Mouse (Mus musculus): ENCODE data around the gene Rbm33. TPM values are rescaled to one million over a fixed set of nuclear protein-coding genes. Genes with fewer than 3 reads are reported as not detected.

Gene Rbm33
- polyA plus RNA-seq, 1 experiment from 2014 or later: 6.4 TPM

DNA sequence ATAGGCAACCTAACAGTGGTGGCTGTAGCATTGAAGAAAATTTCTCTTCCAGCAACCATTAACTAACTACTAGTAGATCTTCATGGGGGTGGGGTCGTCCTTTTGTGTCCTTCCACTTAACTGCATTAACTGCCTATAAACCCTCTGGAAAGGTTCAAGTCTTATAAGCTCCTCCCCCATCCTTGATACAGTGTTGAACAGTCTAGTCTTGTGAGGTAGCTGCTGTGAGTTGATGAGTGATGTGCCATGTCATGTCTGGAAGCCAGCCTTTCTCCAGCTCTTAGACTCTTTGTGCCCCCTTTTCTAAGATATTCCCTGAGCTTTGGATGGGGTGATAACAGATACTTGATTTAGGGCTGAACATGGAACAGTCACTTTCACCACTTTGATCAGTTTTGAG lies 7.5 kb downstream of the Rbm33 start:
- H3K27me3 ChIP-seq: no peaks in the 10 kb centered on the region
- no peaks in the 10 kb centered on the region for H3K9me3 ChIP-seq (replicated peaks)
- no peak overlapping the region for H3K4me3 ChIP-seq (replicated peaks)
- no peak for ATAC-seq (ENCODE audit: insufficient read depth)
- peaks cover 51% of the 10 kb centered on the region for H3K4me1 ChIP-seq (replicated peaks)
- no peak overlapping the region for H3K27ac ChIP-seq (replicated peaks)
- H3K4me2 ChIP-seq: no peak overlapping the region
- WGBS (ENCODE audit: insufficient replicate concordance): 48% methylated on average over 1 of the region's 1 CpGs
- H3K9ac ChIP-seq: no peak overlapping the region
- peaks cover 3% of the 10 kb centered on the region; the same call in 1 of the 2 replicates for H3K36me3 ChIP-seq (replicated peaks)

DNA sequence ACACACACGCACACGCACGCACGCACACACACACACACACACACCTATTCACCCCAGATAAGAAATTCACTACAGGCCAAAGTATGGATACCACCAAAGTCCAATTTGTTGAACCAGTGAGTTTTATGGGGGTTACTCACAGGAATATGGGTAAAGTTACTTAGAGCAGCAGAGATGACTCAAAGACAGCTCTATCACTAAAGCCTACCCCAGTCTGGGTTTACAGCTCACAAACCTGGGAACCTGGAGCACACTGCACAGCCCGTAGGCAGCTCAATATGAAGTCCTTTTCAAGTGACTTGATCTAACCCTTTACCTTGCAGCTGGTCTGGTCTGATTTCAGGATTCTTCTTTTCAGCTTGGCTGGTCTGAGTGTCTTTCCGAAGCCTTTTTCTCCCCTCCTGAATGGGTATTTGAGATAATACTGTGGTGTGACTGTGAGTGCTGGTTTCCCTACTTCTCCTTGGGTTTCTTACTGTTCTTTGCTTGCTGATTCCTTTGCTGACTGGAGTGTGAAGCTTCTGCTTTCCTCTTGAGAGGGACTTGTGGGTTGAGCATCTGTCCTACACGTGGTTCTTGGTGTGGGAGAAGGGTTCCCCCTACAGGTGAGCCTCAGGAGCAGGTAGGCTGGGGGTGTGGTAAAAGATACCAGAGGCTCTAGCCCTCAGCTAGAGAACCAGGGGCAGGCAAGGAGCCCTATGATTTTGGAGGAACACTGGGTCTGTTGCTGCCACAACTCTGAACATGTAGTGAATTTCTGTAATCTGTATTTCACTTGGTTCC lies 12.3 kb downstream of the Rbm33 start:
- Histone ChIP-seq H3K9me3 (replicated peaks) (no peaks in the 10 kb centered on the region), H3K36me3 (replicated peaks) (peaks cover 33% of the 10 kb centered on the region), H3K4me2 (no peak overlapping the region), H3K9ac (no peak overlapping the region), H3K4me3 (replicated peaks) (no peak overlapping the region), H3K27me3 (no peaks in the 10 kb centered on the region), H3K4me1 (replicated peaks) (peaks cover 17% of the 10 kb centered on the region), H3K27ac (replicated peaks) (no peak overlapping the region)
- ATAC-seq (ENCODE audit: insufficient read depth): no peak
- WGBS (ENCODE audit: insufficient replicate concordance): 69% methylated on average over 7 of the region's 7 CpGs

GRCm38 (mm10) chr5:28333731-28334130 lies 16.8 kb downstream of the Rbm33 start:
- H3K27me3 ChIP-seq: no peaks in the 10 kb centered on the region
- H3K9ac ChIP-seq: no peak overlapping the region
- no peaks in the 10 kb centered on the region; the same call in none of the 2 replicates for H3K4me1 ChIP-seq (replicated peaks)
- H3K9me3 ChIP-seq (replicated peaks): no peaks in the 10 kb centered on the region
- no peak overlapping the region for H3K4me3 ChIP-seq (replicated peaks)
- peaks cover 68% of the 10 kb centered on the region for H3K36me3 ChIP-seq (replicated peaks)
- no peak overlapping the region for H3K4me2 ChIP-seq
- 85% methylated on average over 2 of the region's 2 CpGs for WGBS (ENCODE audit: insufficient replicate concordance)
- no peak for ATAC-seq (ENCODE audit: insufficient read depth)
- H3K27ac ChIP-seq (replicated peaks): no peak overlapping the region

DNA sequence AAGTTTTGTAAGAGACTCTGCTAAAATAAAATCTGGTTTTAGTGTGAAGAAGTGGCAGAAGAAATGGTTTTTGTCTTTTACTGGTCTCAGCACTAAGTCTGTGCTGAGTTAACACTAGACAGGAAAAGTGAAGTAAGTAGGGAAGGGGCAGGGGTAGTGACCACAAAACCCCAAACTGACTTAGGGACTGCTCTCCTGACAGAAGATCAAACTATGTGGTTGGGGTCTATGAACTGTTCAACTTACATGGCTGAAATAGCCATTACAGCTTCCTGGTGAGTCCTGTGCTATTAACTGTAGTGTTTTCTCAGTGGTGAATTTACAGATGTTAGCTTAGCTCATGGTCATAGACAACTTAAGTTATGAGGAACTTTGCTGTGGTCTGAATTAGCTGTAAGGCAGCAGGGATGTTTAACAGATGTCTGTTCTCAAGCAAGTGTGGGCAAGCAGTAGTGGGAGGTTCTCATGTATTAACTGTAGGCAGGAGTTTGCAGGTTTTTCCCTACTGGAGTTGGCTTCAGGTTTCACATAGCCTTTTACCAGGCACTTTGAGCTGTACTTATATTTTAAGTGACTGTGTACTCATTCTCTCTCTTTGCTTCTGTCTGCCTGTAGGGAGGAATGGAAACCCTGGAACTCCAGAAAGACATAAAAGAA lies 35.1 kb downstream of the Rbm33 start:
- ATAC-seq (ENCODE audit: insufficient read depth): no peak
- H3K4me3 ChIP-seq (replicated peaks): no peak overlapping the region
- peaks cover 57% of the 10 kb centered on the region for H3K36me3 ChIP-seq (replicated peaks)
- H3K9ac ChIP-seq: no peak overlapping the region
- no peak overlapping the region for H3K4me2 ChIP-seq
- no peaks in the 10 kb centered on the region for H3K9me3 ChIP-seq (replicated peaks)
- no peak overlapping the region for H3K27ac ChIP-seq (replicated peaks)
- no peaks in the 10 kb centered on the region for H3K27me3 ChIP-seq
- no peaks in the 10 kb centered on the region for H3K4me1 ChIP-seq (replicated peaks)

- H3K36me3 ChIP-seq (replicated peaks): peaks cover 68% of the 10 kb centered on the region
- no peaks in the 10 kb centered on the region for H3K27me3 ChIP-seq
- no peak overlapping the region for H3K4me3 ChIP-seq (replicated peaks)
- H3K4me2 ChIP-seq: no peak overlapping the region
- no peaks in the 10 kb centered on the region for H3K4me1 ChIP-seq (replicated peaks)
- ATAC-seq (ENCODE audit: insufficient read depth): no peak
- no peak overlapping the region for H3K9ac ChIP-seq
- no peak overlapping the region for H3K27ac ChIP-seq (replicated peaks)
- H3K9me3 ChIP-seq (replicated peaks): no peaks in the 10 kb centered on the region
Observed at GRCm38 (mm10) chr5:28355614-28356013, 38.7 kb downstream of the Rbm33 start.

DNA sequence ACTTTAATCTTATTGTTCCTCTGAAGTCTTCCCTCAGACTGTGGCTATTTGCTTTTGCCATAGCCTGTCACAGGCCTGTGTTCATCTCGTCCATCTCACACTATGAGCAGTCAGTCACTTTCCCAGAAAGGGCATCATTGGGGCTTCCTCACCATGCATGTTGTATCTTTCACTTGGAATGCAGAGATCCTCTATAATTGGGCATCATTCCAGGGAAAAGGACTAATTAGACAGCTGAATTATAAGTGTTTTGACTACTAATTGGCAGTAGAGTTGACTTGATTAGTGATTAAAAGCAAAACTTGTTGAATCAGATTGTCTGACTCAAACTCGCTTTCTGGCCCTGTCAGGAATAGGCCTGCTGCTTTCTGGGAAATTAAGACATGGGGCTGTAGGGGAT lies 43.8 kb downstream of the Rbm33 start:
- no peaks in the 10 kb centered on the region for H3K9me3 ChIP-seq (replicated peaks)
- 78% methylated on average over 2 of the region's 2 CpGs for WGBS (ENCODE audit: insufficient replicate concordance)
- ATAC-seq (ENCODE audit: insufficient read depth): no peak
- H3K4me2 ChIP-seq: no peak overlapping the region
- H3K4me3 ChIP-seq (replicated peaks): no peak overlapping the region
- H3K4me1 ChIP-seq (replicated peaks): no peaks in the 10 kb centered on the region
- H3K36me3 ChIP-seq (replicated peaks): peaks cover 82% of the 10 kb centered on the region
- no peak overlapping the region for H3K9ac ChIP-seq
- no peaks in the 10 kb centered on the region for H3K27me3 ChIP-seq
- no peak overlapping the region for H3K27ac ChIP-seq (replicated peaks)

DNA sequence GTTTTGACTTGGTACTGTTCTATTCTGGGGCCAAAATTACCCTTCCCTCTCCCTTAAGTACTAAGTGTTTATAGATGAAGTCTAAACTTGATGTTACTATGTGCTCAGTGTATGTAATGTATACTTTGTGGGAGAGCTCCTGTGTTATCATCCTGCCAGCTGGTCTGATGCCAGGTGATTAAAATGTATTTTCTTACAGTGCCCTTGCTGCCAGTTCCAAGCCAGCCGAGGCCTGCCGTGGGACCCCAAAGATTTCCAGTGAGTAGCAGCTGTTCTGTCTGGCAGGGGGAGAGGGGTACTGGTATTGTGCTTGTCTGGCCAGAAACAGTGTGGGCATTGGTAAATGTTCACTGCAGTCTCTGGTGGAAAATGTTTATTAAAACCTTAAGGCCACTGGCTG lies 51.1 kb downstream of the Rbm33 start:
- Histone ChIP-seq H3K4me2 (no peak overlapping the region), H3K27me3 (no peaks in the 10 kb centered on the region), H3K9ac (no peak overlapping the region), H3K27ac (replicated peaks) (no peak overlapping the region), H3K9me3 (replicated peaks) (no peaks in the 10 kb centered on the region), H3K4me1 (replicated peaks) (peaks cover 3% of the 10 kb centered on the region; the same call in 1 of the 2 replicates), H3K36me3 (replicated peaks) (peaks cover 78% of the 10 kb centered on the region), H3K4me3 (replicated peaks) (no peak overlapping the region)
- no peak for ATAC-seq (ENCODE audit: insufficient read depth)
- WGBS (ENCODE audit: insufficient replicate concordance): 84% methylated on average over 2 of the region's 2 CpGs

DNA sequence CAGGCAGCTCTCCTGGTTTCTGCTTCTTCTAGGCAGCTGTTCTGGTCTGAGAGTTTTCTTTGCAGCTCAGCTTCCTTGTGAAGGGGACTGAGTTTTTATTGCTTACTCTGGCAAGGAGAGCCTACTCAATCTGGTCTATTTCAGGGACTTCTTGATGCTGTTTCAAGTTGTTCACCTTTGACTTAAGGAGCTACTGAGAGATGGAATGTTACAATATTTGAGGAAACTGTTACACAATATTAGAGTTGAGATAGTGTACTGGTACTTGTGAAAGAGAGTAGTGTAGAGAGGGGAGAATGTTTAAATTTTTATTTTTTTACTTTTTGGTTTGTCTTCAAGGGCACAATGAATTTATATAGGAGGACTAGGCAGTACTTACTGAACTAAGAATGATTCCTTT lies 53.9 kb downstream of the Rbm33 start:
- Histone ChIP-seq H3K4me3 (replicated peaks) (no peak overlapping the region), H3K36me3 (replicated peaks) (peaks cover 67% of the 10 kb centered on the region), H3K27ac (replicated peaks) (no peak overlapping the region), H3K4me2 (no peak overlapping the region), H3K9ac (no peak overlapping the region), H3K4me1 (replicated peaks) (peaks cover 3% of the 10 kb centered on the region; the same call in 1 of the 2 replicates), H3K9me3 (replicated peaks) (no peaks in the 10 kb centered on the region), H3K27me3 (no peaks in the 10 kb centered on the region)
- no peak for ATAC-seq (ENCODE audit: insufficient read depth)

DNA sequence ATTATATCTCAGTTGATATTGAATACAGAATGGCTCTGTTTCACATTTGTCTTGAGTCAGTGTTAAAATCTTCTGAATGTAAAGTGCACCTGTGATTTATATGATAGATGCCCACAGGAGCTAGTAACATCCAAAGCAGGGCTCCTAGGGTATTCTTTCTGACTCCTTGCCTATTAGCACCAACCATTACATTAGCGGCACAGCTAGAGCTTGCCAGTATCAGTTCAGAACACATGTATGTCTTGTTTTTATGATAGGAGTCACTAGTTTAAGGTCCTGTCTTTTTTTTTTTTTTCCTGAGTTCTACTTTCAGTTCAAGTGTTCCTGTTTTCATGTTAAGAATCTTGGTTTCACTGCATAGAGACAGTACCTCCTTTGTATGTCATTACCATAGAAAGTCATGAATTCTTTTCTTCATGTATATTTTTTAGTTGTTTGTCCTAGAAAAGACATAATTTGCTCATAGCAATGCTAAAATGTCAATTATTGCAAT lies 55.3 kb downstream of the Rbm33 start:
- no peak for ATAC-seq (ENCODE audit: insufficient read depth)
- Histone ChIP-seq H3K9ac (no peak overlapping the region), H3K27ac (replicated peaks) (no peak overlapping the region), H3K27me3 (no peaks in the 10 kb centered on the region), H3K4me3 (replicated peaks) (no peak overlapping the region), H3K4me2 (no peak overlapping the region), H3K9me3 (replicated peaks) (no peaks in the 10 kb centered on the region), H3K4me1 (replicated peaks) (peaks cover 3% of the 10 kb centered on the region; the same call in 1 of the 2 replicates), H3K36me3 (replicated peaks) (peaks cover 60% of the 10 kb centered on the region)
- WGBS (ENCODE audit: insufficient replicate concordance): 39% methylated on average over 1 of the region's 1 CpGs

DNA sequence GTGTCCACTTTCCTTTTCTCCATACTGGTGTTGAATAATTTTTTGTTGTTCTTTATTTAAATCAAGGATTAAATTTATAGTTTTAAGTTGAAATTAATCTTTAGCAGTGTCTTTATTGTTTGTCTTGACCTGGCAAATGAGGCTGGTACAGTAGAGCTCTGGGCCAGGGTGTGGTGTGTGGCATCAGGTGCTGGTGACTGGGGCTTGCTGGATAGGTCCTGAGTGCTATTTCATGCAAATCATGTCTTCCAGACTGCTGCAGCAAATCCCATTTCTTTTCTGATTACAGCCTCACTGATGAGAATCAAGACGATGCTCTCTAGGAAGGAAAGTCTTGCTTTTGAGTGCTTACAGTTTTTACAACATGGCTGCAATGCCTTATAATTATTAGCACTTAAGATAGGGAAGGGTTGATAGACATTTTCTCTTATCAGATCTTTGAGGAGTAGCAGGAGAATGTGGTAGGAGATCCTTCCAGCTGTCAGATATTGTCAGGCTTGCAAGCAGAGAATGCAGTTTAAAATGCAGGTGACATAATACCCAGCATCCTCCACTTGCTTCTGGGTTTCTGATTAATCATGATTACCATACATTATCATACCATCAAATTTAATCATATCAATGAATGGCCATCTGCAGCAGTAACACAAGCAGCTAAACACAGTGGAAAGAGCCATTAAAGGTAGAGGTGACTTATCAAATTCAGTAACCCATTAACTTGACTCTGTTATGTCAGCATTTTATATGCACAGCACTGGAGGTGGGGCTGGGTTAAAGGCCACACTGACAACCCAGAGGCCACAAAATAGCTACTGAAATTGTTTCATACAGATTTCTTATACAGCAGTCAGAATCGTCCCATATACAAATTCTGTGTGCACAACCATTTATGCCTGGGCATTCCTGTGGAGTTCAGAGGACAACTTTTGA lies 56.8 kb downstream of the Rbm33 start:
- WGBS (ENCODE audit: insufficient replicate concordance): 75% methylated on average over 2 of the region's 2 CpGs
- H3K27ac ChIP-seq (replicated peaks): no peak overlapping the region
- no peak overlapping the region for H3K4me3 ChIP-seq (replicated peaks)
- peaks cover 56% of the 10 kb centered on the region for H3K36me3 ChIP-seq (replicated peaks)
- ATAC-seq (ENCODE audit: insufficient read depth): no peak
- H3K9ac ChIP-seq: no peak overlapping the region
- no peaks in the 10 kb centered on the region for H3K27me3 ChIP-seq
- peaks cover 3% of the 10 kb centered on the region; the same call in 1 of the 2 replicates for H3K4me1 ChIP-seq (replicated peaks)
- no peak overlapping the region for H3K4me2 ChIP-seq
- no peaks in the 10 kb centered on the region for H3K9me3 ChIP-seq (replicated peaks)

- Histone ChIP-seq H3K4me2 (no peak overlapping the region), H3K4me1 (replicated peaks) (no peaks in the 10 kb centered on the region), H3K27me3 (no peaks in the 10 kb centered on the region), H3K9ac (no peak overlapping the region), H3K27ac (replicated peaks) (no peak overlapping the region), H3K9me3 (replicated peaks) (no peaks in the 10 kb centered on the region), H3K36me3 (replicated peaks) (peaks cover 51% of the 10 kb centered on the region), H3K4me3 (replicated peaks) (no peak overlapping the region)
- ATAC-seq (ENCODE audit: insufficient read depth): no peak
Observed at GRCm38 (mm10) chr5:28377299-28377698, 60.4 kb downstream of the Rbm33 start.

Measured in liver, embryonic 15.5 days (tissue).